Mouse (Mus musculus) limb, embryonic 15.5 days (tissue): Measurements from ENCODE around the gene P3h1. TPM values are rescaled to one million over a fixed set of nuclear protein-coding genes. Genes with fewer than 3 reads are reported as not detected.

Experiments used
- ATAC-seq: fragments of 200-750 bp; cut with Nextera tagmentation; 2 replicates; pipeline ENCODE4 v1.8.0; 2017; ENCODE audit warnings: low read depth, moderate TSS enrichment; ENCODE audit not compliant: insufficient number of reproducible peaks, low FRiP score, low TSS enrichment
- H3K27ac ChIP-seq: fragments of 300-500 bp; sonication (generic); 2 replicates; pipeline ENCODE4 v1.5.1; 2015; ENCODE audit warnings: moderate library complexity, mild to moderate bottlenecking, inconsistent platforms
- H3K27me3 ChIP-seq: fragments of 300-500 bp; sonication (generic); 2 replicates; pipeline ENCODE4 v1.6.1; 2015; ENCODE audit warnings: inconsistent platforms
- H3K36me3 ChIP-seq: fragments of 300-500 bp; sonication (generic); 2 replicates; pipeline ENCODE4 v1.6.1; 2015; ENCODE audit warnings: inconsistent platforms
- H3K4me1 ChIP-seq: fragments of 300-500 bp; sonication (generic); 2 replicates; pipeline ENCODE4 v1.6.1; 2015; ENCODE audit warnings: inconsistent platforms
- H3K4me2 ChIP-seq: fragments of 300-500 bp; sonication (generic); 2 replicates; pipeline ENCODE4 v1.6.1; 2015; ENCODE audit warnings: mild to moderate bottlenecking, inconsistent platforms
- H3K4me3 ChIP-seq: fragments of 300-500 bp; sonication (generic); 2 replicates; pipeline ENCODE4 v1.5.1; 2015; ENCODE audit warnings: mild to moderate bottlenecking, inconsistent platforms
- H3K9ac ChIP-seq: fragments of 300-500 bp; sonication (generic); 2 replicates; pipeline ENCODE4 v1.6.1; 2015; ENCODE audit warnings: inconsistent platforms
- H3K9me3 ChIP-seq: fragments of 300-500 bp; sonication (generic); 2 replicates; pipeline ENCODE4 v1.6.1; 2016; ENCODE audit warnings: inconsistent platforms
- WGBS: fragments of 180-500 bp; shearing (Covaris S2); methylation state at CpG from one replicate; pipeline ENCODE4 v1.1.7; 2015; 5-methylcytosine and 5-hydroxymethylcytosine counted together
- polyA plus RNA-seq: library from polyadenylated mRNA; unstranded; fragments of >200 nt; fragmentation: Nextera tagmentation; extraction: Ambion mirVana; gene quantifications from 2 replicates; pipeline ENCODE4 v1.2.1, GENCODE M21; 2015

The P3h1 gene
- polyA plus RNA-seq, 1 experiment from 2014 or later: 83.6 TPM

- Histone ChIP-seq H3K9ac (no peak overlapping the region), H3K27ac (no peak overlapping the region), H3K36me3 (peaks cover 88% of the 10 kb centered on the region), H3K4me3 (no peak overlapping the region), H3K4me1 (peaks cover 14% of the 10 kb centered on the region), H3K4me2 (no peak overlapping the region), H3K27me3 (no peaks in the 10 kb centered on the region), H3K9me3 (no peaks in the 10 kb centered on the region)
- ATAC-seq: no peak
- WGBS: 88% methylated on average over 14 of the region's 14 CpGs
Measured at GRCm38 (mm10) chr4:119241664-119242063, 8.9 kb downstream of the P3h1 start.

GRCm38 (mm10) chr4:119242571-119242970 is 9.9 kb downstream of the P3h1 start:
- Histone ChIP-seq H3K9ac (no peak overlapping the region), H3K36me3 (peaks cover 87% of the 10 kb centered on the region), H3K4me3 (no peak overlapping the region), H3K4me1 (peaks cover 23% of the 10 kb centered on the region), H3K9me3 (no peaks in the 10 kb centered on the region), H3K27ac (no peak overlapping the region), H3K27me3 (no peaks in the 10 kb centered on the region), H3K4me2 (no peak overlapping the region)
- no peak for ATAC-seq
- WGBS: 95% methylated on average over 12 of the region's 12 CpGs

- Histone ChIP-seq H3K9me3 (no peaks in the 10 kb centered on the region), H3K27ac (no peak overlapping the region), H3K9ac (no peak overlapping the region), H3K4me1 (peaks cover 21% of the 10 kb centered on the region), H3K36me3 (peaks cover 84% of the 10 kb centered on the region), H3K4me2 (no peak overlapping the region), H3K4me3 (no peak overlapping the region), H3K27me3 (no peaks in the 10 kb centered on the region)
- no peak for ATAC-seq
- WGBS: 76% methylated on average over 22 of the region's 22 CpGs
Measured at GRCm38 (mm10) chr4:119244468-119245240, 11.9 kb downstream of the P3h1 start.

- Histone ChIP-seq H3K9me3 (no peaks in the 10 kb centered on the region), H3K4me1 (peaks cover 21% of the 10 kb centered on the region), H3K27ac (peak overlapping the region; percentile 9; the same call in 1 of the 2 replicates), H3K27me3 (no peaks in the 10 kb centered on the region), H3K36me3 (peaks cover 78% of the 10 kb centered on the region), H3K4me3 (no peak overlapping the region), H3K4me2 (no peak overlapping the region), H3K9ac (no peak overlapping the region)
- ATAC-seq: no peak
- 63% methylated on average over 7 of the region's 7 CpGs for WGBS
Measured at GRCm38 (mm10) chr4:119245556-119245955, 12.8 kb downstream of the P3h1 start.

GRCm38 (mm10) chr4:119245961-119246360 is 13.2 kb downstream of the P3h1 start:
- no peaks in the 10 kb centered on the region for H3K9me3 ChIP-seq
- no peak overlapping the region for H3K4me2 ChIP-seq
- H3K36me3 ChIP-seq: peaks cover 74% of the 10 kb centered on the region
- H3K27ac ChIP-seq: no peak overlapping the region
- 82% methylated on average over 9 of the region's 9 CpGs for WGBS
- H3K4me1 ChIP-seq: peaks cover 21% of the 10 kb centered on the region
- no peak overlapping the region for H3K4me3 ChIP-seq
- H3K9ac ChIP-seq: no peak overlapping the region
- no peak for ATAC-seq
- no peaks in the 10 kb centered on the region for H3K27me3 ChIP-seq

- 80% methylated on average over 14 of the region's 14 CpGs for WGBS
- Histone ChIP-seq H3K9ac (no peak overlapping the region), H3K4me1 (peaks cover 21% of the 10 kb centered on the region), H3K9me3 (no peaks in the 10 kb centered on the region), H3K27ac (no peak overlapping the region), H3K36me3 (peaks cover 66% of the 10 kb centered on the region), H3K27me3 (no peaks in the 10 kb centered on the region), H3K4me2 (no peak overlapping the region), H3K4me3 (no peak overlapping the region)
- ATAC-seq: no peak
Measured at GRCm38 (mm10) chr4:119246688-119247225, 14.0 kb downstream of the P3h1 start.

GRCm38 (mm10) chr4:119247462-119248235 is 14.9 kb downstream of the P3h1 start:
- H3K36me3 ChIP-seq: peaks cover 57% of the 10 kb centered on the region
- H3K27me3 ChIP-seq: no peaks in the 10 kb centered on the region
- no peak overlapping the region for H3K9ac ChIP-seq
- peaks cover 21% of the 10 kb centered on the region for H3K4me1 ChIP-seq
- no peak overlapping the region for H3K4me3 ChIP-seq
- H3K27ac ChIP-seq: no peak overlapping the region; the same call in 1 of the 2 replicates
- H3K4me2 ChIP-seq: no peak overlapping the region
- ATAC-seq: no peak; the same call in 1 of the 2 replicates
- 39% methylated on average over 13 of the region's 13 CpGs for WGBS
- H3K9me3 ChIP-seq: no peaks in the 10 kb centered on the region

GRCm38 (mm10) chr4:119248407-119248965 is 15.8 kb downstream of the P3h1 start:
- WGBS: 69% methylated on average over 11 of the region's 11 CpGs
- no peaks in the 10 kb centered on the region for H3K9me3 ChIP-seq
- H3K36me3 ChIP-seq: peaks cover 49% of the 10 kb centered on the region
- H3K4me1 ChIP-seq: peaks cover 23% of the 10 kb centered on the region
- no peak for ATAC-seq
- H3K27ac ChIP-seq: no peak overlapping the region
- H3K9ac ChIP-seq: no peak overlapping the region
- H3K27me3 ChIP-seq: no peaks in the 10 kb centered on the region
- H3K4me3 ChIP-seq: no peak overlapping the region
- H3K4me2 ChIP-seq: no peak overlapping the region

- no peak overlapping the region for H3K9ac ChIP-seq
- peaks cover 32% of the 10 kb centered on the region for H3K4me1 ChIP-seq
- 58% methylated on average over 7 of the region's 7 CpGs for WGBS
- H3K27me3 ChIP-seq: no peaks in the 10 kb centered on the region
- peaks cover 15% of the 10 kb centered on the region for H3K36me3 ChIP-seq
- H3K27ac ChIP-seq: no peak overlapping the region
- ATAC-seq: no peak
- H3K4me3 ChIP-seq: no peak overlapping the region
- no peaks in the 10 kb centered on the region for H3K9me3 ChIP-seq
- H3K4me2 ChIP-seq: no peak overlapping the region
Measured at GRCm38 (mm10) chr4:119252025-119252808, 19.5 kb downstream of the P3h1 start.

GRCm38 (mm10) chr4:119254012-119254618 is 21.4 kb downstream of the P3h1 start:
- peak; percentile 60 for ATAC-seq
- no peaks in the 10 kb centered on the region for H3K9me3 ChIP-seq
- no peaks in the 10 kb centered on the region for H3K27me3 ChIP-seq
- peaks cover 23% of the 10 kb centered on the region for H3K4me1 ChIP-seq
- H3K4me2 ChIP-seq: no peak overlapping the region
- no peaks in the 10 kb centered on the region for H3K36me3 ChIP-seq
- 29% methylated on average over 9 of the region's 9 CpGs for WGBS
- H3K4me3 ChIP-seq: no peak overlapping the region
- no peak overlapping the region for H3K9ac ChIP-seq
- peak overlapping the region; percentile 81 for H3K27ac ChIP-seq

GRCm38 (mm10) chr4:119255351-119255750 is 22.6 kb downstream of the P3h1 start, which contains the start of gene Cldn19:
Gene Cldn19, plus strand, starts transcription at chr4:119255414.
- Histone ChIP-seq H3K9ac (no peak within 1 kb of the TSS), H3K9me3 (no peaks in the 10 kb centered on the region)
- whole genome bisulfite sequencing: 71% methylated on average over 12 of the region's 12 CpGs

More at GRCm38 (mm10) chr4:119255351-119255750, 22.6 kb downstream of the P3h1 start, which contains the start of gene Cldn19:
- H3K27ac ChIP-seq: peak within 1 kb of the TSS; percentile 81
- no peak within 1 kb of the TSS for H3K4me3 ChIP-seq
- H3K36me3 ChIP-seq: no peaks in the 10 kb centered on the region
- ATAC-seq: no peak
- H3K4me2 ChIP-seq: no peak within 1 kb of the TSS
- H3K27me3 ChIP-seq: no peaks in the 10 kb centered on the region
- H3K4me1 ChIP-seq: peaks cover 23% of the 10 kb centered on the region
